Comparison of ENCODE assay signal across 13 mouse cellular contexts in genomic region chr1:84585434-84585833, GRCm38 (mm10).
A peak's percentile ranks its signal among the peaks of the same experiment; 100 is the strongest.
DNase-seq lines count a peak whose midpoint lies in the region; ATAC-seq lines count a peak whose summit lies in the region.
"Had no signal": no experiment of that assay in that cellular context is flagged by ENCODE, and none has a peak within 500 bp of the region (broad histone marks: within the 10 kb centered on the region; RNA-seq: fewer than 3 reads in every experiment).

No protein-coding gene starts in this region.

- 21% methylated on average over 6 of the region's 6 CpGs for WGBS in heart, embryonic 10.5 days
- WGBS in heart, embryonic 12.5 days = 18% methylated on average over 6 of the region's 6 CpGs
- 3% methylated on average over 6 of the region's 6 CpGs for WGBS in midbrain, embryonic 13.5 days

- DNase-seq in heart, embryonic 10.5 days (ENCODE audit: low spot score) = peak; percentile 73
- peak; percentile 82 for DNase-seq in brain, adult 2 months (ENCODE audit: low read depth, low spot score)
- DNase-seq in forelimb bud, embryonic 11.5 days (ENCODE audit: low read depth, low spot score) = peak; percentile 42
- no peak for DNase-seq in cerebellum, adult 9-10 months
- DNase-seq in heart, adult 9 months (ENCODE audit: low spot score in 2 of 2) = no peak

- H3K9me3 ChIP-seq in heart, embryonic 10.5 days = no peaks in the 10 kb centered on the region
- no peaks in the 10 kb centered on the region for H3K9me3 ChIP-seq in heart, embryonic 12.5 days (replicated peaks)
- no peaks in the 10 kb centered on the region for H3K9me3 ChIP-seq in midbrain, embryonic 13.5 days
- H3K9me3 ChIP-seq: heart, embryonic 15.5 days; stomach, embryonic 15.5 days had no signal

- H3K9ac ChIP-seq in heart, embryonic 12.5 days = no peak overlapping the region
- 0 out of 2 replicates have a peak overlapping the region, but pooled peaks have one; percentile 32 for H3K9ac ChIP-seq in midbrain, embryonic 13.5 days (replicated peaks)
- H3K9ac ChIP-seq: heart, embryonic 15.5 days; stomach, embryonic 15.5 days had no signal

- H3K4me3 ChIP-seq in heart, embryonic 10.5 days = no peak overlapping the region
- H3K4me3 ChIP-seq in heart, embryonic 12.5 days = no peak overlapping the region
- H3K4me3 ChIP-seq in midbrain, embryonic 13.5 days (replicated peaks) = 0 out of 2 replicates have a peak overlapping the region, but pooled peaks have one; percentile 8
- H3K4me3 ChIP-seq: erythroblast, embryonic 14.5 days; heart, embryonic 15.5 days; stomach, embryonic 15.5 days had no signal

- H3K36me3 ChIP-seq in heart, embryonic 10.5 days = no peaks in the 10 kb centered on the region
- H3K36me3 ChIP-seq in heart, embryonic 12.5 days = no peaks in the 10 kb centered on the region
- peaks cover 5% of the 10 kb centered on the region; the same call in 1 of the 2 replicates for H3K36me3 ChIP-seq in midbrain, embryonic 13.5 days
- H3K36me3 ChIP-seq: heart, embryonic 15.5 days; stomach, embryonic 15.5 days had no signal

- H3K4me2 ChIP-seq in heart, embryonic 12.5 days = no peak overlapping the region
- peak overlapping the region; percentile 36; the same call in 1 of the 2 replicates for H3K4me2 ChIP-seq in midbrain, embryonic 13.5 days (replicated peaks)
- H3K4me2 ChIP-seq: heart, embryonic 15.5 days; liver, embryonic 11.5 days; stomach, embryonic 15.5 days had no signal

- no peak overlapping the region for H3K27ac ChIP-seq in heart, embryonic 10.5 days
- H3K27ac ChIP-seq in heart, embryonic 12.5 days (ENCODE audit: poor library complexity, severe bottlenecking) = no peak overlapping the region
- H3K27ac ChIP-seq in midbrain, embryonic 13.5 days = peak overlapping the region; percentile 79
- H3K27ac ChIP-seq: heart, embryonic 15.5 days; kidney, postnatal 0 days; stomach, embryonic 15.5 days had no signal

- H3K27me3 ChIP-seq in heart, embryonic 10.5 days (ENCODE audit: insufficient read depth, poor library complexity, severe bottlenecking) = no peaks in the 10 kb centered on the region
- H3K27me3 ChIP-seq in heart, embryonic 12.5 days (replicated peaks) = 0 out of 2 replicates have a peak, but pooled peaks cover 2% of the 10 kb centered on the region
- H3K27me3 ChIP-seq in midbrain, embryonic 13.5 days = no peaks in the 10 kb centered on the region
- H3K27me3 ChIP-seq: heart, embryonic 15.5 days; stomach, embryonic 15.5 days had no signal

- peaks cover 9% of the 10 kb centered on the region; the same call in 1 of the 2 replicates for H3K4me1 ChIP-seq in heart, embryonic 10.5 days
- peaks cover 17% of the 10 kb centered on the region for H3K4me1 ChIP-seq in heart, embryonic 12.5 days (replicated peaks)
- peaks cover 55% of the 10 kb centered on the region for H3K4me1 ChIP-seq in midbrain, embryonic 13.5 days (replicated peaks)
- H3K4me1 ChIP-seq: heart, embryonic 15.5 days; stomach, embryonic 15.5 days had no signal

- no peak for ATAC-seq in heart, embryonic 12.5 days (ENCODE audit: insufficient number of reproducible peaks, low FRiP score)
- ATAC-seq in midbrain, embryonic 13.5 days = peak; percentile 85
- no peak for ATAC-seq in erythroid progenitor cell, adult 5-6 weeks (replicated peaks; ENCODE audit: low FRiP score, poor library complexity, severe bottlenecking)

Comparison
In these comparisons a context has a peak if more than half of its experiments do, and no peak if none do; other contexts are left out.
1. DNase-seq: peak in heart, embryonic 10.5 days (single experiment), brain, adult 2 months (single experiment) and forelimb bud, embryonic 11.5 days (single experiment); none in cerebellum, adult 9-10 months (single experiment) and heart, adult 9 months (0 of 2).